ENCODE assay signal across 8 mouse cellular contexts in the genomic region with DNA sequence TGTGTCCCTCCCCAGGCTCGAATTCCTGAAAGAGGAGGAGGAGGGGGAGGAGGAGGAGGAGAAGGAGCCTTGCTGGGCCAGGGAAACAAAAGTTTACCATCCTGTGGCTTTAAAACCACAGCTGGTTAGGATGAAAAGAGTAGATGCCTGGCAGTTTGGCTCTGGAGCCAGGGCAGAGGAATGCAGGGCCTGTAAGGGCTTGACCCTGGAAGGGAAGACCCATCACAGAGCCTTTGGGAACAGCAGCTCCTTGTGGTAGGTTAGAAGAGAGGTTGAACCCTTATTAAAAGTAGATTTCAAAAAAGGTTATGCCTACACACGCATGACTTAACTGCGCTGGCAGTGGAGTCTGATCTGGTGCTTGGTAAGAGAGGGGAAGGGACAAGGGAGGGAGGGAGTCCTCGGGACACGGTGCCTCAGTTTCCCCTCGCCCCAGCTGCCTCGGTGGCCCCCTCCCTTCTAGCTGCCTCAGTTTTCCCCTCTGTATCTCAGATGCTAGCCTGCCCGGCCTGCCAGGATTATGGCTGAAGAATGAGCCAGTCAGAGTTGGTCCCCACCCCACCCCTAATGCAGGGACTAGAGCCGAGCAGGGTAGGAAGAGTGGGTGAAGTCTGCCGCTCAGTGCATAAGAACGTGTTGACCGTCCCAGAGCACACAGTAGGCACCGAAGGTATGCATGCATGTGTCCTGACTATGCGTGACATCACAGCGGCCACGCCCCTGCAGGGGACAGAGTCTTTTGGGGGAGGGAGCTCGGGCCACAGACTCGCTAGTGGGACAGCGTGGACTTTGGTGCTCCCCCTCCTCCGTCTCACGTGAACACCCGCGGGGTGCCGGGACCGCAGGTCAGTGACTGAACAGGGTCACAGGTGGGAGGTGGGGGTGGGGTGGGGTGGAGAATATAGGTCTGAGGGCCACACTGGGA. TPM values are rescaled to one million over a fixed set of nuclear protein-coding genes. Genes with fewer than 3 reads are reported as not detected.
DNase-seq lines count a peak whose midpoint lies in the region; ATAC-seq and TF ChIP-seq lines count a peak whose summit lies in the region.

A gene (plus strand): TSS at position 314 of the 925 bp plus-strand sequence.

- H3K9me3 ChIP-seq in heart, embryonic 11.5 days (replicated peaks; ENCODE audit: control insufficient read depth, low read length): no peaks in the 10 kb centered on the region
- H3K9me3 ChIP-seq in ES-Bruce4 (replicated peaks; ENCODE audit: control insufficient read depth, insufficient read depth, low read length, poor library complexity, severe bottlenecking): no peaks in the 10 kb centered on the region
- H3K9me3 ChIP-seq in forebrain, embryonic 10.5 days: peaks cover 2% of the 10 kb centered on the region; the same call in 1 of the 2 replicates
- H3K9me3 ChIP-seq in kidney, embryonic 16.5 days (ENCODE audit: low read length): 0 out of 2 replicates have a peak, but pooled peaks cover 5% of the 10 kb centered on the region
- H3K9me3 ChIP-seq in midbrain, embryonic 15.5 days: no peaks in the 10 kb centered on the region

- TF ChIP-seq CTCF in ES-Bruce4 (IDR thresholded peaks at IDR 0.05; ENCODE audit: low read depth, low read length): no peak

- H3K4me2 ChIP-seq in heart, embryonic 11.5 days: peak within 1 kb of the TSS; percentile 77
- peak within 1 kb of the TSS; percentile 80 for H3K4me2 ChIP-seq in kidney, embryonic 16.5 days (replicated peaks; ENCODE audit: low read depth, low read length)
- peak within 1 kb of the TSS; percentile 87 for H3K4me2 ChIP-seq in midbrain, embryonic 15.5 days

- peaks cover 21% of the 10 kb centered on the region for H3K36me3 ChIP-seq in heart, embryonic 11.5 days (ENCODE audit: control insufficient read depth, insufficient read depth, low read length)
- H3K36me3 ChIP-seq in ES-Bruce4 (ENCODE audit: control insufficient read depth, insufficient read depth, low read length, poor library complexity, severe bottlenecking): peaks cover 13% of the 10 kb centered on the region
- H3K36me3 ChIP-seq in forebrain, embryonic 10.5 days (replicated peaks): peaks cover 30% of the 10 kb centered on the region
- peaks cover 22% of the 10 kb centered on the region for H3K36me3 ChIP-seq in kidney, embryonic 16.5 days (ENCODE audit: insufficient read depth, low read length)
- peaks cover 21% of the 10 kb centered on the region for H3K36me3 ChIP-seq in midbrain, embryonic 15.5 days (replicated peaks)

- no peak within 1 kb of the TSS for H3K9ac ChIP-seq in heart, embryonic 11.5 days (ENCODE audit: low read depth, low read length)
- H3K9ac ChIP-seq in ES-Bruce4 (ENCODE audit: low read depth, poor library complexity, severe bottlenecking): peak within 1 kb of the TSS; percentile 3; the same call in 1 of the 2 replicates
- H3K9ac ChIP-seq in kidney, embryonic 16.5 days (replicated peaks; ENCODE audit: low read length): no peak within 1 kb of the TSS; the same call in none of the 2 replicates
- H3K9ac ChIP-seq in midbrain, embryonic 15.5 days: no peak within 1 kb of the TSS

- TF ChIP-seq POLR2A in ES-Bruce4 (IDR thresholded peaks at IDR 0.05; ENCODE audit: insufficient read depth, low read length): no peak

- peaks cover 7% of the 10 kb centered on the region; the same call in 1 of the 2 replicates for H3K27me3 ChIP-seq in heart, embryonic 11.5 days (ENCODE audit: control insufficient read depth, insufficient read depth, low read length)
- H3K27me3 ChIP-seq in ES-Bruce4 (ENCODE audit: control insufficient read depth, insufficient read depth, low read length, poor library complexity, severe bottlenecking): no peaks in the 10 kb centered on the region
- H3K27me3 ChIP-seq in forebrain, embryonic 10.5 days (ENCODE audit: poor library complexity, severe bottlenecking): peaks cover 18% of the 10 kb centered on the region
- H3K27me3 ChIP-seq in kidney, embryonic 16.5 days (ENCODE audit: insufficient read depth, low read length): no peaks in the 10 kb centered on the region
- H3K27me3 ChIP-seq in midbrain, embryonic 15.5 days (replicated peaks): no peaks in the 10 kb centered on the region

- ATAC-seq in heart, embryonic 11.5 days (replicated peaks; ENCODE audit: insufficient number of reproducible peaks, low FRiP score, low TSS enrichment): 0 out of 2 replicates have a peak, but pooled peaks have one; percentile 16
- peak; percentile 28 for ATAC-seq in kidney, embryonic 16.5 days (ENCODE audit: low FRiP score, low TSS enrichment)
- ATAC-seq in midbrain, embryonic 15.5 days (replicated peaks): peak; percentile 5; the same call in 1 of the 2 replicates

- WGBS in heart, embryonic 11.5 days (ENCODE audit: insufficient replicate concordance): 5% methylated on average over 24 of the region's 25 CpGs
- WGBS in forebrain, embryonic 10.5 days: 5% methylated on average over 25 of the region's 25 CpGs
- WGBS in kidney, embryonic 16.5 days: 6% methylated on average over 22 of the region's 25 CpGs
- 7% methylated on average over 25 of the region's 25 CpGs for WGBS in midbrain, embryonic 15.5 days

- peaks cover 7% of the 10 kb centered on the region for H3K4me1 ChIP-seq in heart, embryonic 11.5 days (ENCODE audit: control insufficient read depth, insufficient read depth, low read length)
- H3K4me1 ChIP-seq in ES-Bruce4 (ENCODE audit: control insufficient read depth, insufficient read depth, low read length): peaks cover 9% of the 10 kb centered on the region
- peaks cover 44% of the 10 kb centered on the region for H3K4me1 ChIP-seq in forebrain, embryonic 10.5 days
- peaks cover 31% of the 10 kb centered on the region for H3K4me1 ChIP-seq in kidney, embryonic 16.5 days (ENCODE audit: insufficient read depth, low read length)
- H3K4me1 ChIP-seq in midbrain, embryonic 15.5 days: peaks cover 21% of the 10 kb centered on the region

- no peak within 1 kb of the TSS for H3K27ac ChIP-seq in heart, embryonic 11.5 days (ENCODE audit: low read depth, low read length)
- H3K27ac ChIP-seq in ES-Bruce4 (ENCODE audit: insufficient read depth, low read length): peak within 1 kb of the TSS; percentile 54
- H3K27ac ChIP-seq in forebrain, embryonic 10.5 days: peak within 1 kb of the TSS; percentile 35; the same call in 1 of the 2 replicates
- no peak within 1 kb of the TSS for H3K27ac ChIP-seq in kidney, embryonic 16.5 days (ENCODE audit: low read length)
- H3K27ac ChIP-seq in midbrain, embryonic 15.5 days: no peak within 1 kb of the TSS

- DNase-seq in heart, adult 18-20 months: no peak
- DNase-seq in forebrain, embryonic 10.5 days (ENCODE audit: extremely low spot score, low spot score): no peak
- no peak for DNase-seq in gastrocnemius, adult 18-20 months (ENCODE audit: low spot score)
- DNase-seq in right cerebral cortex, postnatal 36 days (ENCODE audit: low spot score in 2 of 2): no peak

- no peak for TF ChIP-seq EP300 in ES-Bruce4 (IDR thresholded peaks at IDR 0.05; ENCODE audit: insufficient read depth, low read depth, low read length)

- H3K4me3 ChIP-seq in heart, embryonic 11.5 days (ENCODE audit: low read depth, low read length): peak within 1 kb of the TSS; percentile 34
- H3K4me3 ChIP-seq in ES-Bruce4 (ENCODE audit: low read depth, low read length): peak within 1 kb of the TSS; percentile 28
- H3K4me3 ChIP-seq in forebrain, embryonic 10.5 days: peak within 1 kb of the TSS; percentile 48
- H3K4me3 ChIP-seq in kidney, embryonic 16.5 days (ENCODE audit: low read length): peak within 1 kb of the TSS; percentile 32
- H3K4me3 ChIP-seq in midbrain, embryonic 15.5 days: peak within 1 kb of the TSS; percentile 44

RNA-seq across cellular contexts. Expression of the gene that starts here (rescaled TPM):
- 0.32 and 0.33 TPM in 2 replicates for polyA plus RNA-seq in heart, embryonic 11.5 days (2014; fragmentation: Nextera tagmentation; extraction: Ambion mirVana)
- not detected for total RNA-seq in heart, adult 18-20 months (2021)
- polyA plus RNA-seq in ES-Bruce4 (2011; ENCODE audit: insufficient read depth, insufficient read length, low read depth, missing spikeins): 2.9 and 6.4 TPM in 2 replicates
- 1.3 and 1.5 TPM in 2 replicates for polyA plus RNA-seq in forebrain, embryonic 10.5 days (2016; fragmentation: Nextera tagmentation; extraction: Ambion mirVana)
- polyA plus RNA-seq in kidney, embryonic 16.5 days (2015; fragmentation: Nextera tagmentation; extraction: Ambion mirVana): 2.3 and 2.6 TPM in 2 replicates
- polyA plus RNA-seq in midbrain, embryonic 15.5 days (2015; fragmentation: Nextera tagmentation; extraction: Ambion mirVana): 7.0 and 7.5 TPM in 2 replicates
- total RNA-seq in gastrocnemius, adult 18-20 months (2021): not detected

Comparison
In these comparisons a context has a peak if more than half of its experiments do, and no peak if none do; other contexts are left out.
1. Peak in ATAC-seq, H3K4me3 ChIP-seq and H3K4me2 ChIP-seq in heart, embryonic 11.5 days; RNA of the gene not detected or under 1 TPM.
2. H3K27ac ChIP-seq: peak in ES-Bruce4 (single experiment) and forebrain, embryonic 10.5 days (single experiment); none in heart, embryonic 11.5 days (single experiment), kidney, embryonic 16.5 days (single experiment) and midbrain, embryonic 15.5 days (single experiment).
3. Peak in every context shown above with its lines, with median percentiles within 50 percentile points of each other: ATAC-seq, H3K4me2 ChIP-seq and H3K4me3 ChIP-seq.